Mouse (Mus musculus) kidney, embryonic 14.5 days (tissue): ENCODE measurements at regions not wholly inside any gene's neighbourhood (a gene's known extent, or its start where the extent isn't known, plus 50 kb on each side); places are given as distances from the start of the nearest gene placed in this dataset.

Experiments used
- ATAC-seq: fragments of 200-750 bp; cut with Nextera tagmentation; 2 replicates; pipeline ENCODE4 v1.8.0; 2017; ENCODE audit warnings: moderate number of reproducible peaks, mild to moderate bottlenecking, moderate TSS enrichment, moderate library complexity; ENCODE audit not compliant: low FRiP score, low TSS enrichment
- H3K27ac ChIP-seq: fragments of 300-500 bp; sonication (generic); 2 replicates; pipeline ENCODE4 v1.5.1; 2014; ENCODE audit warnings: low read depth, mild to moderate bottlenecking, low read length, moderate library complexity, mixed read lengths
- H3K27me3 ChIP-seq: fragments of 300-500 bp; sonication (generic); 2 replicates; pipeline ENCODE4 v1.6.1; 2014; ENCODE audit warnings: mild to moderate bottlenecking, low read length; ENCODE audit not compliant: control insufficient read depth, insufficient read depth
- H3K36me3 ChIP-seq: fragments of 300-500 bp; sonication (generic); 2 replicates; pipeline ENCODE4 v1.6.1; 2014; ENCODE audit warnings: low read length, mixed read lengths; ENCODE audit not compliant: control insufficient read depth, insufficient read depth
- H3K4me1 ChIP-seq: fragments of 300-500 bp; sonication (generic); 2 replicates; pipeline ENCODE4 v1.6.1; 2014; ENCODE audit warnings: low read length, mixed read lengths; ENCODE audit not compliant: control insufficient read depth, insufficient read depth
- H3K4me2 ChIP-seq: fragments of 300-500 bp; sonication (generic); replicated peaks from 2 replicates; pipeline ENCODE4 v1.6.1; 2014; ENCODE audit warnings: low read depth, mild to moderate bottlenecking, low read length
- H3K4me3 ChIP-seq: fragments of 300-500 bp; sonication (generic); 2 replicates; pipeline ENCODE4 v1.5.1; 2014; ENCODE audit warnings: mild to moderate bottlenecking, low read length
- H3K9ac ChIP-seq: fragments of 300-500 bp; sonication (generic); 2 replicates; pipeline ENCODE4 v1.6.1; 2014; ENCODE audit warnings: low read depth, mild to moderate bottlenecking, low read length, moderate library complexity
- H3K9me3 ChIP-seq: fragments of 300-500 bp; sonication (generic); 2 replicates; pipeline ENCODE4 v1.6.1; 2016; ENCODE audit warnings: low read length; ENCODE audit not compliant: control insufficient read depth
- WGBS: fragments of 180-500 bp; shearing (Covaris S2); extraction: QIAGEN DNeasy Blood & Tissue Kit; methylation state at CpG from one replicate; pipeline ENCODE4 v1.1.7; 2014; 5-methylcytosine and 5-hydroxymethylcytosine counted together

GRCm38 (mm10) chr15:59712077-59712752 is 304.2 kb downstream of the 4933412E24Rik start:
- Histone ChIP-seq H3K27me3 (no peaks in the 10 kb centered on the region), H3K4me1 (peaks cover 15% of the 10 kb centered on the region), H3K4me3 (no peak overlapping the region), H3K4me2 (no peak overlapping the region), H3K9me3 (no peaks in the 10 kb centered on the region), H3K9ac (no peak overlapping the region), H3K36me3 (no peaks in the 10 kb centered on the region), H3K27ac (no peak overlapping the region)
- 70% methylated on average over 5 of the region's 5 CpGs for WGBS
- ATAC-seq: no peak

- no peak overlapping the region for H3K4me2 ChIP-seq
- peaks cover 15% of the 10 kb centered on the region for H3K4me1 ChIP-seq
- ATAC-seq: no peak
- no peaks in the 10 kb centered on the region for H3K36me3 ChIP-seq
- no peaks in the 10 kb centered on the region for H3K9me3 ChIP-seq
- H3K9ac ChIP-seq: no peak overlapping the region
- H3K27me3 ChIP-seq: no peaks in the 10 kb centered on the region
- H3K27ac ChIP-seq: no peak overlapping the region
- H3K4me3 ChIP-seq: no peak overlapping the region
- WGBS: 88% methylated on average over 2 of the region's 2 CpGs
These were observed 306.5 kb downstream of the 4933412E24Rik start for GRCm38 (mm10) chr15:59709925-59710324.

GRCm38 (mm10) chr15:59708402-59708801 is 308.0 kb downstream of the 4933412E24Rik start:
- Histone ChIP-seq H3K4me3 (no peak overlapping the region), H3K4me1 (peaks cover under 1% of the 10 kb centered on the region; the same call in 1 of the 2 replicates), H3K4me2 (no peak overlapping the region), H3K36me3 (no peaks in the 10 kb centered on the region), H3K9me3 (no peaks in the 10 kb centered on the region), H3K27me3 (no peaks in the 10 kb centered on the region), H3K9ac (no peak overlapping the region), H3K27ac (no peak overlapping the region)
- no peak for ATAC-seq

- Histone ChIP-seq H3K4me3 (no peak overlapping the region), H3K27me3 (no peaks in the 10 kb centered on the region), H3K9ac (no peak overlapping the region), H3K27ac (no peak overlapping the region), H3K9me3 (no peaks in the 10 kb centered on the region), H3K4me1 (no peaks in the 10 kb centered on the region), H3K36me3 (no peaks in the 10 kb centered on the region), H3K4me2 (no peak overlapping the region)
- no peak for ATAC-seq
- WGBS: 81% methylated on average over 8 of the region's 8 CpGs
These were observed 309.3 kb downstream of the 4933412E24Rik start for GRCm38 (mm10) chr15:59707081-59707480.
